In the genomic region with DNA sequence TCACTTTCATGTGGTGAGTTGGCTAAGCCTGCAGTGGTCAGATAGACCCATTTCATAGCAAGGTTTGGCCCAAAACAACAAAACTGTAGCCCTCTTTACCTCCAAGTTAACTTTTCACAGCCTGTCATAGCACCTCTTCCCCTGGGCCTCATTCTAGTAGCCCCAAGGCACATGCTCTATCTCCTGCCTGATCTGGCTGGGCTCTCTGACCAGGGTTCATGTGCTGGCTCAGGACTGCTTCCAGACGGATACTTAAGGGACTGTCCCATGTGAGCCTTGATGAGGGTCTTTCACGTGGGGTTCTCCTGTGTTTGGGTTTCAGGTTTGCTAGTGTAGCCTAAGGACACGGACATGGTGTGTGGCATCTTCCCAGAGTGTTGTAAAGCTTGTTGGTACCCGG, we compare ENCODE assay signal across 8 mouse cellular contexts. TPM values are rescaled to one million over a fixed set of nuclear protein-coding genes. Genes with fewer than 3 reads are reported as not detected.
A peak's percentile ranks its signal among the peaks of the same experiment; 100 is the strongest.
DNase-seq lines count a peak whose midpoint lies in the region; ATAC-seq lines count a peak whose summit lies in the region.

No protein-coding gene starts in this region.

- H3K9me3 ChIP-seq in heart, embryonic 13.5 days = no peaks in the 10 kb centered on the region
- no peaks in the 10 kb centered on the region for H3K9me3 ChIP-seq in midbrain, embryonic 10.5 days (replicated peaks)
- H3K9me3 ChIP-seq in midbrain, embryonic 13.5 days = no peaks in the 10 kb centered on the region
- H3K9me3 ChIP-seq in intestine, embryonic 15.5 days = no peaks in the 10 kb centered on the region
- no peaks in the 10 kb centered on the region for H3K9me3 ChIP-seq in stomach, embryonic 15.5 days

- ATAC-seq in heart, embryonic 13.5 days (ENCODE audit: extremely low read depth, insufficient number of reproducible peaks, low FRiP score, low TSS enrichment) = no peak
- ATAC-seq in midbrain, embryonic 13.5 days = no peak
- ATAC-seq in intestine, embryonic 15.5 days = 0 out of 2 replicates have a peak, but pooled peaks have one; percentile 32
- no peak for ATAC-seq in stomach, embryonic 15.5 days (ENCODE audit: insufficient read depth, low FRiP score, low read depth)

- 63% methylated on average over 4 of the region's 4 CpGs for WGBS in heart, embryonic 13.5 days
- WGBS in midbrain, embryonic 10.5 days = 88% methylated on average over 4 of the region's 4 CpGs
- 82% methylated on average over 4 of the region's 4 CpGs for WGBS in midbrain, embryonic 13.5 days
- 68% methylated on average over 4 of the region's 4 CpGs for WGBS in intestine, embryonic 15.5 days
- 83% methylated on average over 4 of the region's 4 CpGs for WGBS in stomach, embryonic 15.5 days

- H3K36me3 ChIP-seq in heart, embryonic 13.5 days = peaks cover 8% of the 10 kb centered on the region
- no peaks in the 10 kb centered on the region for H3K36me3 ChIP-seq in midbrain, embryonic 10.5 days
- H3K36me3 ChIP-seq in midbrain, embryonic 13.5 days = no peaks in the 10 kb centered on the region
- H3K36me3 ChIP-seq in intestine, embryonic 15.5 days = no peaks in the 10 kb centered on the region
- no peaks in the 10 kb centered on the region for H3K36me3 ChIP-seq in stomach, embryonic 15.5 days

- peak overlapping the region; percentile 76 for H3K4me3 ChIP-seq in heart, embryonic 13.5 days
- H3K4me3 ChIP-seq in midbrain, embryonic 10.5 days = peak overlapping the region; percentile 85; the same call in 1 of the 2 replicates
- no peak overlapping the region for H3K4me3 ChIP-seq in midbrain, embryonic 13.5 days (replicated peaks)
- H3K4me3 ChIP-seq in intestine, embryonic 15.5 days (replicated peaks) = peak overlapping the region; percentile 64
- H3K4me3 ChIP-seq in stomach, embryonic 15.5 days (replicated peaks) = peak overlapping the region; percentile 75; the same call in 1 of the 2 replicates

- 0 out of 2 replicates have a peak overlapping the region, but pooled peaks have one; percentile 84 for H3K9ac ChIP-seq in heart, embryonic 13.5 days
- H3K9ac ChIP-seq in midbrain, embryonic 13.5 days (replicated peaks) = no peak overlapping the region
- 0 out of 2 replicates have a peak overlapping the region, but pooled peaks have one; percentile 10 for H3K9ac ChIP-seq in intestine, embryonic 15.5 days
- no peak overlapping the region for H3K9ac ChIP-seq in stomach, embryonic 15.5 days

- H3K27ac ChIP-seq in heart, embryonic 13.5 days (replicated peaks) = peak overlapping the region; percentile 73
- no peak overlapping the region for H3K27ac ChIP-seq in midbrain, embryonic 10.5 days (replicated peaks)
- no peak overlapping the region for H3K27ac ChIP-seq in midbrain, embryonic 13.5 days
- H3K27ac ChIP-seq in intestine, embryonic 15.5 days = no peak overlapping the region
- H3K27ac ChIP-seq in stomach, embryonic 15.5 days = peak overlapping the region; percentile 11; the same call in 1 of the 2 replicates

- H3K4me1 ChIP-seq in heart, embryonic 13.5 days = peaks cover 40% of the 10 kb centered on the region
- peaks cover 27% of the 10 kb centered on the region for H3K4me1 ChIP-seq in midbrain, embryonic 10.5 days
- peaks cover 16% of the 10 kb centered on the region for H3K4me1 ChIP-seq in midbrain, embryonic 13.5 days (replicated peaks)
- peaks cover 28% of the 10 kb centered on the region for H3K4me1 ChIP-seq in intestine, embryonic 15.5 days (replicated peaks)
- peaks cover 27% of the 10 kb centered on the region for H3K4me1 ChIP-seq in stomach, embryonic 15.5 days

- no peak for DNase-seq in heart, adult 8-10 months (ENCODE audit: low spot score)
- DNase-seq in midbrain, embryonic 10.5 days (ENCODE audit: low spot score) = no peak
- no peak for DNase-seq in T-cell, adult 2 months (ENCODE audit: low spot score)
- DNase-seq in thymus, postnatal 4 days = no peak

- H3K4me2 ChIP-seq in heart, embryonic 13.5 days = peak overlapping the region; percentile 75
- H3K4me2 ChIP-seq in midbrain, embryonic 13.5 days (replicated peaks) = no peak overlapping the region
- H3K4me2 ChIP-seq in intestine, embryonic 15.5 days (replicated peaks) = peak overlapping the region; percentile 78
- H3K4me2 ChIP-seq in stomach, embryonic 15.5 days = peak overlapping the region; percentile 78

- H3K27me3 ChIP-seq in heart, embryonic 13.5 days (replicated peaks) = no peaks in the 10 kb centered on the region
- peaks cover 12% of the 10 kb centered on the region for H3K27me3 ChIP-seq in midbrain, embryonic 10.5 days (ENCODE audit: low read depth, poor library complexity, severe bottlenecking)
- no peaks in the 10 kb centered on the region for H3K27me3 ChIP-seq in midbrain, embryonic 13.5 days
- H3K27me3 ChIP-seq in intestine, embryonic 15.5 days (replicated peaks) = no peaks in the 10 kb centered on the region
- H3K27me3 ChIP-seq in stomach, embryonic 15.5 days (replicated peaks) = no peaks in the 10 kb centered on the region

RNA-seq across cellular contexts. Expression of gene Shisa5, which starts 1.3 kb away (rescaled TPM):
- polyA plus RNA-seq in heart, embryonic 13.5 days (2015; fragmentation: Nextera tagmentation; extraction: Ambion mirVana) = 63.6 and 69.3 TPM in 2 replicates
- total RNA-seq in heart, adult 8-10 months (2022) = 10 to 100 TPM; 30.1 to 36.9 (median 33.7) TPM
- 32.9 and 37.2 TPM in 2 replicates for polyA plus RNA-seq in midbrain, embryonic 10.5 days (2016; fragmentation: Nextera tagmentation; extraction: Ambion mirVana)
- polyA plus RNA-seq in midbrain, embryonic 13.5 days (2015; fragmentation: Nextera tagmentation; extraction: Ambion mirVana) = 43.7 and 44.3 TPM in 2 replicates
- polyA plus RNA-seq in intestine, embryonic 15.5 days (2015; fragmentation: Nextera tagmentation; extraction: Ambion mirVana) = 112 and 121 TPM in 2 replicates
- polyA plus RNA-seq in stomach, embryonic 15.5 days (2015; fragmentation: Nextera tagmentation; extraction: Ambion mirVana) = 104 and 107 TPM in 2 replicates

RNA-seq across cellular contexts. Expression of gene Trex1, which starts 19.9 kb away (rescaled TPM):
- polyA plus RNA-seq in heart, embryonic 13.5 days (2015; fragmentation: Nextera tagmentation; extraction: Ambion mirVana) = 7.7 and 10.9 TPM in 2 replicates
- 10 to 100 TPM; 16.3 to 19.2 (median 17.6) TPM for total RNA-seq in heart, adult 8-10 months (2022)
- 7.5 and 10.1 TPM in 2 replicates for polyA plus RNA-seq in midbrain, embryonic 10.5 days (2016; fragmentation: Nextera tagmentation; extraction: Ambion mirVana)
- 13.6 and 14.5 TPM in 2 replicates for polyA plus RNA-seq in midbrain, embryonic 13.5 days (2015; fragmentation: Nextera tagmentation; extraction: Ambion mirVana)
- polyA plus RNA-seq in intestine, embryonic 15.5 days (2015; fragmentation: Nextera tagmentation; extraction: Ambion mirVana) = 12.5 and 13.4 TPM in 2 replicates
- 12.7 and 14.4 TPM in 2 replicates for polyA plus RNA-seq in stomach, embryonic 15.5 days (2015; fragmentation: Nextera tagmentation; extraction: Ambion mirVana)

RNA-seq across cellular contexts. Expression of gene Atrip, which starts 34.2 kb away (rescaled TPM):
- 16.6 and 18.0 TPM in 2 replicates for polyA plus RNA-seq in heart, embryonic 13.5 days (2015; fragmentation: Nextera tagmentation; extraction: Ambion mirVana)
- total RNA-seq in heart, adult 8-10 months (2022) = 1 to 10 TPM; 8.1 to 9.4 (median 8.5) TPM
- 32.1 and 33.4 TPM in 2 replicates for polyA plus RNA-seq in midbrain, embryonic 10.5 days (2016; fragmentation: Nextera tagmentation; extraction: Ambion mirVana)
- 31.0 and 31.7 TPM in 2 replicates for polyA plus RNA-seq in midbrain, embryonic 13.5 days (2015; fragmentation: Nextera tagmentation; extraction: Ambion mirVana)
- 21.3 and 22.4 TPM in 2 replicates for polyA plus RNA-seq in intestine, embryonic 15.5 days (2015; fragmentation: Nextera tagmentation; extraction: Ambion mirVana)
- polyA plus RNA-seq in stomach, embryonic 15.5 days (2015; fragmentation: Nextera tagmentation; extraction: Ambion mirVana) = 24.7 and 26.1 TPM in 2 replicates

RNA-seq across cellular contexts. Expression of gene Ccdc51, which starts 42.6 kb away (rescaled TPM):
- polyA plus RNA-seq in heart, embryonic 13.5 days (2015; fragmentation: Nextera tagmentation; extraction: Ambion mirVana) = 12.4 and 16.7 TPM in 2 replicates
- total RNA-seq in heart, adult 8-10 months (2022) = 10 to 100 TPM; 10.5 to 13.4 (median 12.7) TPM
- polyA plus RNA-seq in midbrain, embryonic 10.5 days (2016; fragmentation: Nextera tagmentation; extraction: Ambion mirVana) = 14.5 and 14.9 TPM in 2 replicates
- 12.8 and 14.6 TPM in 2 replicates for polyA plus RNA-seq in midbrain, embryonic 13.5 days (2015; fragmentation: Nextera tagmentation; extraction: Ambion mirVana)
- 16.1 and 17.2 TPM in 2 replicates for polyA plus RNA-seq in intestine, embryonic 15.5 days (2015; fragmentation: Nextera tagmentation; extraction: Ambion mirVana)
- 14.7 and 16.3 TPM in 2 replicates for polyA plus RNA-seq in stomach, embryonic 15.5 days (2015; fragmentation: Nextera tagmentation; extraction: Ambion mirVana)

RNA-seq across cellular contexts. Expression of gene Tma7, which starts 42.7 kb away (rescaled TPM):
- polyA plus RNA-seq in heart, embryonic 13.5 days (2015; fragmentation: Nextera tagmentation; extraction: Ambion mirVana) = 568 and 620 TPM in 2 replicates
- total RNA-seq in heart, adult 8-10 months (2022) = 100 to 1,000 TPM; 220 to 257 (median 236) TPM
- 733 and 761 TPM in 2 replicates for polyA plus RNA-seq in midbrain, embryonic 10.5 days (2016; fragmentation: Nextera tagmentation; extraction: Ambion mirVana)
- 724 and 757 TPM in 2 replicates for polyA plus RNA-seq in midbrain, embryonic 13.5 days (2015; fragmentation: Nextera tagmentation; extraction: Ambion mirVana)
- 619 and 707 TPM in 2 replicates for polyA plus RNA-seq in intestine, embryonic 15.5 days (2015; fragmentation: Nextera tagmentation; extraction: Ambion mirVana)
- 586 and 587 TPM in 2 replicates for polyA plus RNA-seq in stomach, embryonic 15.5 days (2015; fragmentation: Nextera tagmentation; extraction: Ambion mirVana)

Comparison
In these comparisons a context has a peak if more than half of its experiments do, and no peak if none do; other contexts are left out.
1. H3K27ac ChIP-seq: peak in heart, embryonic 13.5 days (single experiment) and stomach, embryonic 15.5 days (single experiment); none in midbrain, embryonic 10.5 days (single experiment), midbrain, embryonic 13.5 days (single experiment) and intestine, embryonic 15.5 days (single experiment).
2. H3K9ac ChIP-seq: peak in heart, embryonic 13.5 days (single experiment) and intestine, embryonic 15.5 days (single experiment); none in midbrain, embryonic 13.5 days (single experiment) and stomach, embryonic 15.5 days (single experiment).